8 mouse cellular contexts compared by ENCODE assay signal in genomic region chr11:107864024-107864423, GRCm38 (mm10). TPM values are rescaled to one million over a fixed set of nuclear protein-coding genes. Genes with fewer than 3 reads are reported as not detected.
DNase-seq lines count a peak whose midpoint lies in the region; ATAC-seq lines count a peak whose summit lies in the region.

No protein-coding gene starts in this region.

- DNase-seq in CD4-positive, CD25-positive, alpha-beta regulatory T cell, adult 2 months (ENCODE audit: low read depth, low spot score), result peak; percentile 70
- peak; percentile 86 for DNase-seq in adipocyte (ENCODE audit: low spot score)
- DNase-seq in gastrocnemius, postnatal 14 days, result peak; percentile 71
- peak; percentile 59 to 72 for DNase-seq in layer of hippocampus, adult 8-10 months (ENCODE audit: low spot score in 2 of 2)
- peak; percentile 49 for DNase-seq in skeletal muscle tissue, adult 2 months (ENCODE audit: low read depth, low spot score)

- no peak for ATAC-seq in CD4-positive, CD25-positive, alpha-beta regulatory T cell, adult 4 months
- ATAC-seq in common myeloid progenitor, adult 5-6 weeks (replicated peaks; ENCODE audit: low read depth, poor library complexity, severe bottlenecking), result peak; percentile 59; the same call in 1 of the 2 replicates
- 0 out of 2 replicates have a peak, but pooled peaks have one; percentile 27 for ATAC-seq in megakaryocyte, adult 5-6 weeks (ENCODE audit: poor library complexity, severe bottlenecking)

- intact Hi-C loops in gastrocnemius, postnatal 14 days (cut with DNase I; ENCODE audit: low total_unique reads), result loop anchor here (2.0 kb wide), 1 partner anchor 119 kb away; no protein-coding TSS in a partner anchor

RNA-seq across cellular contexts. Expression of gene Cacng5, which starts 50.8 kb away (rescaled TPM):
- polyA plus RNA-seq in CD4-positive, CD25-positive, alpha-beta regulatory T cell, adult 4 months (2017; shearing (Covaris generic)), result not detected
- not detected in 2 replicates for total RNA-seq in common myeloid progenitor, adult 5-6 weeks (2017)
- total RNA-seq in gastrocnemius, postnatal 14 days (2021), result under 1 TPM; 0.16 to 0.18 TPM
- 10 to 100 TPM; 10.8 to 14.5 (median 12.6) TPM for total RNA-seq in layer of hippocampus, adult 8-10 months (2022)
- not detected in 2 replicates for total RNA-seq in megakaryocyte, adult 5-6 weeks (2015)
- total RNA-seq in megakaryocyte, adult 5-6 weeks (2017), result not detected in 2 replicates

Comparison
In these comparisons a context has a peak if more than half of its experiments do, and no peak if none do; other contexts are left out.
1. RNA of gene Cacng5, which starts 50.8 kb away (total RNA-seq): 10.8 to 14.5 TPM in layer of hippocampus, adult 8-10 months; 0.16 to 0.18 TPM in gastrocnemius, postnatal 14 days, not detected in common myeloid progenitor, adult 5-6 weeks and not detected in megakaryocyte, adult 5-6 weeks; every median in the first group is over 4 times any median in the second.
2. Peak in every context shown above with its lines, with median percentiles within 50 percentile points of each other: DNase-seq.